Mouse (Mus musculus): ENCODE results near the gene Cyp2j6.

GRCm38 (mm10) chr4:96551619-96552018 is 1.8 kb downstream of the Cyp2j6 start:
- no peak for TF ChIP-seq CTCF (IDR thresholded peaks at IDR 0.05)
- TF ChIP-seq EP300 (IDR thresholded peaks at IDR 0.05), result no peak

All from lung, postnatal 0 days (tissue).